Comparison of ENCODE assay signal across 14 mouse cellular contexts in genomic region chr1:169166041-169166850, GRCm38 (mm10).
DNase-seq lines count a peak whose midpoint lies in the region; ATAC-seq and TF ChIP-seq lines count a peak whose summit lies in the region.
"Had no signal": no experiment of that assay in that cellular context is flagged by ENCODE, and none has a peak within 500 bp of the region (broad histone marks: within the 10 kb centered on the region; RNA-seq: fewer than 3 reads in every experiment).

No protein-coding gene starts in this region.

- no peak overlapping the region for H3K4me2 ChIP-seq in lung, embryonic 14.5 days
- no peak overlapping the region for H3K4me2 ChIP-seq in kidney, embryonic 16.5 days (replicated peaks; ENCODE audit: low read depth, low read length)
- no peak overlapping the region for H3K4me2 ChIP-seq in intestine, embryonic 16.5 days (ENCODE audit: low read depth, low read length)
- H3K4me2 ChIP-seq: embryonic facial prominence, embryonic 13.5 days; heart, embryonic 15.5 days; liver, embryonic 13.5 days; midbrain, embryonic 12.5 days; neural tube, embryonic 13.5 days had no signal

- H3K4me1 ChIP-seq in lung, embryonic 14.5 days (ENCODE audit: insufficient read depth) = peaks cover 7% of the 10 kb centered on the region; the same call in 1 of the 2 replicates
- peaks cover 9% of the 10 kb centered on the region for H3K4me1 ChIP-seq in kidney, embryonic 16.5 days (ENCODE audit: insufficient read depth, low read length)
- H3K4me1 ChIP-seq in intestine, embryonic 16.5 days (ENCODE audit: control insufficient read depth, insufficient read depth, low read length) = no peaks in the 10 kb centered on the region
- H3K4me1 ChIP-seq: embryonic facial prominence, embryonic 13.5 days; liver, embryonic 13.5 days; midbrain, embryonic 12.5 days; neural tube, embryonic 13.5 days had no signal

- H3K27me3 ChIP-seq in lung, embryonic 14.5 days (ENCODE audit: insufficient read depth, low read length) = no peaks in the 10 kb centered on the region
- no peaks in the 10 kb centered on the region for H3K27me3 ChIP-seq in kidney, embryonic 16.5 days (ENCODE audit: insufficient read depth, low read length)
- no peaks in the 10 kb centered on the region for H3K27me3 ChIP-seq in intestine, embryonic 16.5 days (replicated peaks; ENCODE audit: control insufficient read depth, insufficient read depth, low read length)
- H3K27me3 ChIP-seq: embryonic facial prominence, embryonic 13.5 days; heart, embryonic 15.5 days; liver, embryonic 13.5 days; midbrain, embryonic 12.5 days; neural tube, embryonic 13.5 days had no signal

- no peak overlapping the region for H3K4me3 ChIP-seq in lung, embryonic 14.5 days (ENCODE audit: low read depth, low read length)
- H3K4me3 ChIP-seq in kidney, embryonic 16.5 days (ENCODE audit: low read length) = no peak overlapping the region
- H3K4me3 ChIP-seq in intestine, embryonic 16.5 days (ENCODE audit: low read length) = no peak overlapping the region
- H3K4me3 ChIP-seq: embryonic facial prominence, embryonic 13.5 days; heart, embryonic 15.5 days; liver, embryonic 13.5 days; midbrain, embryonic 12.5 days; neural tube, embryonic 13.5 days had no signal

- peak overlapping the region; percentile 42; the same call in 1 of the 2 replicates for H3K27ac ChIP-seq in lung, embryonic 14.5 days (ENCODE audit: low read depth)
- H3K27ac ChIP-seq in kidney, embryonic 16.5 days (ENCODE audit: low read length) = peak overlapping the region; percentile 54
- H3K27ac ChIP-seq in intestine, embryonic 16.5 days (ENCODE audit: low read length) = no peak overlapping the region
- H3K27ac ChIP-seq: embryonic facial prominence, embryonic 13.5 days; heart, embryonic 15.5 days; liver, embryonic 13.5 days; midbrain, embryonic 12.5 days; neural tube, embryonic 13.5 days had no signal

- H3K9me3 ChIP-seq in lung, embryonic 14.5 days (ENCODE audit: low read depth, low read length) = no peaks in the 10 kb centered on the region
- peaks cover 4% of the 10 kb centered on the region; the same call in 1 of the 2 replicates for H3K9me3 ChIP-seq in kidney, embryonic 16.5 days (ENCODE audit: low read length)
- no peaks in the 10 kb centered on the region for H3K9me3 ChIP-seq in intestine, embryonic 16.5 days (ENCODE audit: control insufficient read depth, low read length)
- H3K9me3 ChIP-seq: embryonic facial prominence, embryonic 13.5 days; heart, embryonic 15.5 days; liver, embryonic 13.5 days; midbrain, embryonic 12.5 days had no signal

- ATAC-seq in lung, embryonic 14.5 days (ENCODE audit: insufficient read depth) = peak; percentile 44; the same call in 1 of the 2 replicates
- ATAC-seq in kidney, embryonic 16.5 days (ENCODE audit: low FRiP score, low TSS enrichment) = peak; percentile 31
- no peak for ATAC-seq in intestine, embryonic 16.5 days

- no peaks in the 10 kb centered on the region for H3K36me3 ChIP-seq in lung, embryonic 14.5 days (ENCODE audit: insufficient read depth)
- H3K36me3 ChIP-seq in kidney, embryonic 16.5 days (ENCODE audit: insufficient read depth, low read length) = no peaks in the 10 kb centered on the region
- no peaks in the 10 kb centered on the region for H3K36me3 ChIP-seq in intestine, embryonic 16.5 days (ENCODE audit: control insufficient read depth, insufficient read depth, low read length)
- H3K36me3 ChIP-seq: embryonic facial prominence, embryonic 13.5 days; heart, embryonic 15.5 days; liver, embryonic 13.5 days; midbrain, embryonic 12.5 days; neural tube, embryonic 13.5 days had no signal

- H3K9ac ChIP-seq in lung, embryonic 14.5 days = no peak overlapping the region
- H3K9ac ChIP-seq in kidney, embryonic 16.5 days (replicated peaks; ENCODE audit: low read length) = no peak overlapping the region
- no peak overlapping the region for H3K9ac ChIP-seq in intestine, embryonic 16.5 days (ENCODE audit: low read depth, low read length)
- H3K9ac ChIP-seq: embryonic facial prominence, embryonic 13.5 days; heart, embryonic 15.5 days; liver, embryonic 13.5 days; midbrain, embryonic 12.5 days; neural tube, embryonic 13.5 days had no signal

- WGBS in lung, embryonic 14.5 days = 60% methylated on average over 5 of the region's 5 CpGs
- 47% methylated on average over 5 of the region's 5 CpGs for WGBS in kidney, embryonic 16.5 days
- 78% methylated on average over 5 of the region's 5 CpGs for WGBS in intestine, embryonic 16.5 days

- DNase-seq in adrenal gland, adult 8-10 months = peak; percentile 54
- DNase-seq in adrenal gland, adult 18-20 months (ENCODE audit: low spot score in 2 of 2) = no peak
- peak; percentile 58 for DNase-seq in lung, embryonic 14.5 days
- DNase-seq in lung, postnatal 14 days = no peak
- DNase-seq in skeletal muscle tissue, adult 2 months (ENCODE audit: low read depth, low spot score) = peak; percentile 69
- DNase-seq in layer of hippocampus, postnatal 36 days = no peak
- DNase-seq: cerebellum, adult 9-10 months; liver, embryonic 13.5 days had no signal

- no peak for TF ChIP-seq CTCF in lung, embryonic 14.5 days (IDR thresholded peaks at IDR 0.05; ENCODE audit: low read depth)

Comparison
In these comparisons a context has a peak if more than half of its experiments do, and no peak if none do; other contexts are left out.
1. DNase-seq: peak in adrenal gland, adult 8-10 months (single experiment), lung, embryonic 14.5 days (single experiment) and skeletal muscle tissue, adult 2 months (single experiment); none in adrenal gland, adult 18-20 months (0 of 2), lung, postnatal 14 days (single experiment) and layer of hippocampus, postnatal 36 days (0 of 2).